Mouse (Mus musculus) midbrain, postnatal 0 days (tissue): ENCODE measurements around the gene Rere. TPM values are rescaled to one million over a fixed set of nuclear protein-coding genes. Genes with fewer than 3 reads are reported as not detected.

Experiments
- ATAC-seq: fragments of 200-750 bp; cut with Nextera tagmentation; 2 replicates; pipeline ENCODE4 v1.8.0; 2017; ENCODE audit warnings: moderate number of reproducible peaks, mild to moderate bottlenecking, moderate TSS enrichment, moderate library complexity; ENCODE audit not compliant: low FRiP score
- DNase-seq: peaks from one replicate; pipeline ENCODE4 v3.0.0-alpha.2; 2015; ENCODE audit warnings: low spot score
- H3K27ac ChIP-seq: fragments of 300-500 bp; sonication (generic); 2 replicates; pipeline ENCODE4 v1.5.1; 2014; ENCODE audit warnings: low read depth, mild to moderate bottlenecking, low read length, mixed read lengths
- H3K27me3 ChIP-seq: fragments of 300-500 bp; sonication (generic); 2 replicates; pipeline ENCODE4 v1.6.1; 2014; ENCODE audit warnings: low read length, control low read depth, mixed read lengths; ENCODE audit not compliant: insufficient read depth
- H3K36me3 ChIP-seq: fragments of 300-500 bp; sonication (generic); 2 replicates; pipeline ENCODE4 v1.6.1; 2014; ENCODE audit warnings: low read length, control low read depth, mixed read lengths; ENCODE audit not compliant: insufficient read depth
- H3K4me1 ChIP-seq: fragments of 300-500 bp; sonication (generic); 2 replicates; pipeline ENCODE4 v1.6.1; 2014; ENCODE audit warnings: mild to moderate bottlenecking, control low read depth, antibody characterized with exemption, low read length, mixed read lengths; ENCODE audit not compliant: insufficient read depth
- H3K4me2 ChIP-seq: fragments of 300-500 bp; sonication (generic); 2 replicates; pipeline ENCODE4 v1.6.1; 2014; ENCODE audit warnings: low read depth, mild to moderate bottlenecking, low read length, mixed read lengths; ENCODE audit not compliant: poor library complexity, severe bottlenecking
- H3K4me3 ChIP-seq: fragments of 300-500 bp; sonication (generic); 2 replicates; pipeline ENCODE4 v1.5.1; 2014; ENCODE audit warnings: low read depth, mild to moderate bottlenecking, low read length, moderate library complexity
- H3K9ac ChIP-seq: fragments of 300-500 bp; sonication (generic); replicated peaks from 2 replicates; pipeline ENCODE4 v1.6.1; 2014; ENCODE audit warnings: mild to moderate bottlenecking, low read length, moderate library complexity, mixed read lengths; ENCODE audit not compliant: poor library complexity, severe bottlenecking
- H3K9me3 ChIP-seq: fragments of 300-500 bp; sonication (generic); 2 replicates; pipeline ENCODE4 v1.6.1; 2016; ENCODE audit warnings: low read length, control low read depth
- CTCF ChIP-seq: IDR thresholded peaks from 2 replicates; pipeline ENCODE4 v1.5.1; 2016; ENCODE audit warnings: antibody characterized with exemption, mild to moderate bottlenecking
- WGBS: fragments of 180-500 bp; shearing (Covaris S2); extraction: QIAGEN DNeasy Blood & Tissue Kit; methylation state at CpG from one replicate; pipeline ENCODE4 v1.1.7; 2014; 5-methylcytosine and 5-hydroxymethylcytosine counted together
- polyA plus RNA-seq: library from polyadenylated mRNA; unstranded; fragments of >200 nt; fragmentation: Nextera tagmentation; extraction: Ambion mirVana; gene quantifications from 2 replicates; pipeline ENCODE4 v1.2.1, GENCODE M21; 2015
- total RNA-seq: library from RNA; depleted of rRNA; stranded (reverse); fragments of >200 nt; gene quantifications from 2 replicates; pipeline ENCODE4 v1.2.3, GENCODE M21; 2014

The Rere gene
- total and polyA plus RNA-seq, 2 experiments from 2014 or later, result 22.7 to 36.8 TPM

DNA sequence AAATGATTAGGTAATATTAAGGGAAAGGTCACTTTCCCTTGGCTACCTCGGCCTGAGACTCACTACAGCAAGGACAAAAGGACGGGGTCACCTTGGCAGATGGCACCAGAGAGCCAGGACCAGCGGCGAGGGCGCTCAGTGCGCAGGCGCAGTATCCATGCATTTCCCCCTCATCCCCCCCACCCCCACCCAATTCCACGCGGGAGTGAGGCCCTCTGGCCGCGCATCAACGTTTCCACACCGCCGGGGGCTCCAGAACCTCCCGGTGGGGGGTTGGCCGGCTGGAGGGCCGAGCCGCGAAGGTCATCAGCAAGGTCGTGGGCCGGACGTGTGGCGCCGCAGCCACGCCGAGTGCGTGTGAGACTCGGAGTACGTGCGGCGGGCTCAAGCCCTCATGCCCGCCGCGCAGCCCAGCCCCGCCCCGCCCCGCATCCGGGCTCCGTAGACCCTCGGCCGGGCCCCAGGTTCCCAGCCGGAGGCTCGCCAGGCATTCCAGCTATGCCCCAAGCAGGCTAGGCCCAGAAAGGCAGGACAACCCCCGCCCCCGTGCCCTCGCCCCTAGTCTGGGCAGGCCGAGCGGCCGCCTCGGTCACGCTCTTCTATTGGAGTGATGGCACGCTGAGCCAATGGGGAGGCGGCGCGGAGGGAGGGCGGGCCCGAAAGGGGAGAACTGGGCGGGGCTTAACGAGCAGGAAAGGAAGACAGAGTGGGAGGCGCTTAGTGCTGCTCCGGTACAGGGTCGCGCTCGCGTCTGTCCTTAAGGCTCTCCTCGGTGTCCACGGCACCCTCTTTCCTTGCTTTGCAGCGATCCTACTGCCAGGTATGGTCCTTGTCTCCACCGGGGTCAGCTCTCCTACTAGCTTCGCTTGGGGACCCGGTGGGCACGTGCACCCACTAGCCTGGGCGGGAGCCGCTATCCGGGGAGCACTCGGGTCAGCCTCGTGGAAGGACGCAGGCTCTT lies 44.6 kb upstream of the Rere start, which contains the start of gene Eno1:
Gene Eno1 (plus strand): TSS at position 201 of the 961 bp plus-strand sequence.
- Histone ChIP-seq H3K27ac (peak within 1 kb of the TSS; percentile 91), H3K27me3 (no peaks in the 10 kb centered on the region), H3K4me2 (peak within 1 kb of the TSS; percentile 75), H3K4me3 (peak within 1 kb of the TSS; percentile 70), H3K9ac (peak within 1 kb of the TSS; percentile 69), H3K9me3 (no peaks in the 10 kb centered on the region), H3K4me1 (peaks cover 11% of the 10 kb centered on the region), H3K36me3 (peaks cover 8% of the 10 kb centered on the region)
- ATAC-seq, result peak; percentile 96
- DNase-seq, result peak; percentile 97
- WGBS, result under 1% methylated on average over 68 of the region's 78 CpGs
- TF ChIP-seq CTCF, result peak; percentile 54

DNA sequence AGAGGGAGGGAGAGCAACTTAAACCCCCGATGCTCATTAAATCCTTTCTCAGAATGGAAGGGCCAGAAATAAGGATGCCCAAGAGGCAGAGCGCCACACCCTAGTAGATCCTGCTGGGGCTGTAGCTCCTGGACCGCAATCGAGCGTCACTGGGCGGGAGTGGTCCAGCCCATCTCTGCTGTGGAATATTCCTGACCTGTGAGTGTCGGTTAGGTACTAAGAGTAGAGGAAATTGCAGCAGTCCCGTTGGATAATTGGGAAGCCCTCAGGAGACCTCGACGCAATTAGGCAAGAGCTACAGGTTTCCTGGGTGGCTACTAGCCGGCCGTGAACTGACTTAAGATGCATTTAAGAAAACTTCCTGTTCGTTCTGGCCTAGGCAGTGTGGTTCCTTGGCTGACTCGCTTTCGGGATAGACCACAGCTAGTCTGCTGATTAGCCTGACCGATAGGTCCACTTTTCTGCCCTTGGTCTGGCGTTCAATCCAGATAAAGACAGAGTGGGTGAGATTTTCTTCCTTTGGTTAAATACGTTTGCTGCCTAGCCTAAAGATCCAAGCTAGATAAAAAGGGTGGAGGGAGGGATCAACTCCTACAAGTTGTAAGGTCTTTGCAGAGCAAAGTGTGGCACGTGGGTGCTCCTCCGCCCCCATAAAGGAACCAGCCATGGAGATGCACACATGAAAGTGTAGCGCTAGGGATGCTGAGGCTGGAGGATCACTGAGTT lies 43.6 kb upstream of the Rere start:
- no peaks in the 10 kb centered on the region for H3K9me3 ChIP-seq
- H3K27ac ChIP-seq, result peak overlapping the region; percentile 91
- peak overlapping the region; percentile 69 for H3K9ac ChIP-seq
- peak overlapping the region; percentile 70 for H3K4me3 ChIP-seq
- H3K4me1 ChIP-seq, result peaks cover 11% of the 10 kb centered on the region
- H3K4me2 ChIP-seq, result peak overlapping the region; percentile 75
- no peaks in the 10 kb centered on the region for H3K27me3 ChIP-seq
- DNase-seq (no peak), ATAC-seq (no peak)
- under 1% methylated on average over 21 of the region's 21 CpGs for WGBS
- H3K36me3 ChIP-seq, result peaks cover 17% of the 10 kb centered on the region
- TF ChIP-seq CTCF, result no peak

DNA sequence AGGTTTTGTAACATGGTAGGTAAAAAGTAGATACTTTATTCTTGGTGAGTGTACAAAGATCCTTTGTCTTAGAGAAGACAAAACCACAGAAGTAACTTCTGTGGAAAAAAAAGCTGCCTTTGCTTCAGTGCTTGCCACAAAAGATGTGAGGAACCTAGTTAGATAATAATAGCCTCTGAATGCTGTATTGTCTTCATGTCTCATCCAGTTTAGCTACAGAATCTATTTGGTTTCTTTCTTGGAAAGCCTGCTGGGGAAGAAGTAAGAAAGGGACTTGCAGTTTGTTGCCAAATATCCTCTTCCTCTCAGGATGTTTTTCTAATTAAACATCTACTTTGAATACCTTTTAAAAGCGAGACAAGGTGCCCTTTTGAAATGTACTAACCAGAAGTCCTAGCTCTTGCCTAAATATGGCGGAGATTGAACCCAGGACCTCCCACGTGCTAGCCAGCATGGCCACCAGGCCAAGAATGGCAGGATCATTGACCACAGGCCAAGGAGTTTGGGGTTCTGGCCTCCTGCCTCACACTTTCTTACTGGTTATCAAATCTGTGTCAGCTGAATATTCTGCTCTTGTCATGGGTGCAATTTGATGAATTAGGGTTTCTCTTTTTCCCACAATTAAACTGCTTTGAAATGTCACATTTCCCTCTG lies 42.9 kb upstream of the Rere start:
- no peaks in the 10 kb centered on the region for H3K9me3 ChIP-seq
- H3K27me3 ChIP-seq, result no peaks in the 10 kb centered on the region
- H3K4me2 ChIP-seq, result peak overlapping the region; percentile 75
- TF ChIP-seq CTCF, result no peak
- peak overlapping the region; percentile 57 for H3K9ac ChIP-seq
- H3K4me1 ChIP-seq, result peaks cover 11% of the 10 kb centered on the region
- H3K27ac ChIP-seq, result 0 out of 2 replicates have a peak overlapping the region, but pooled peaks have one; percentile 91
- ATAC-seq, result no peak
- WGBS, result 10% methylated on average over 3 of the region's 3 CpGs
- no peak for DNase-seq
- peaks cover 24% of the 10 kb centered on the region for H3K36me3 ChIP-seq
- peak overlapping the region; percentile 70 for H3K4me3 ChIP-seq

DNA sequence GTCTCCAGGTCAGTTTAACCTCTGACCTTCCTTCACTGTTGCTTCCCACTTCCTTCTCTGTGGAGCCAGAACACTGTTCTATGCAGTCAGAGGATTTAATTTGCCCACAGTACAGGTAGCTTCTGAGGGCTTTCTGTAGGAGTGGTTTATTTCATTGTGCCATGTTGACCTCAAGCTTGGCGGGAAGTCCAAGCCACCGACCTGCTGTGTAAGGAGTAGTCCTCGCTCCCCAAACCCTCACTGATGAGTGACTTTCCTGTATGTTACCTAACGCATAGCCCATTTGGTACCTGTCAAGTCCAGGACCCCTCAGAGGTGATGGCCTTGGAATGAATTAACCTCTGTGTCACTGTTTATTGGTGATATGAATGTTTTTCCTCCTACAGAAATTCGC lies 42.4 kb upstream of the Rere start:
- Histone ChIP-seq H3K4me3 (peak overlapping the region; percentile 70), H3K4me1 (peaks cover 11% of the 10 kb centered on the region), H3K36me3 (peaks cover 29% of the 10 kb centered on the region), H3K9me3 (no peaks in the 10 kb centered on the region), H3K27me3 (no peaks in the 10 kb centered on the region), H3K4me2 (peak overlapping the region; percentile 75), H3K27ac (no peak overlapping the region), H3K9ac (no peak overlapping the region)
- no peak for ATAC-seq
- 39% methylated on average over 5 of the region's 5 CpGs for WGBS
- TF ChIP-seq CTCF, result no peak
- DNase-seq, result no peak

DNA sequence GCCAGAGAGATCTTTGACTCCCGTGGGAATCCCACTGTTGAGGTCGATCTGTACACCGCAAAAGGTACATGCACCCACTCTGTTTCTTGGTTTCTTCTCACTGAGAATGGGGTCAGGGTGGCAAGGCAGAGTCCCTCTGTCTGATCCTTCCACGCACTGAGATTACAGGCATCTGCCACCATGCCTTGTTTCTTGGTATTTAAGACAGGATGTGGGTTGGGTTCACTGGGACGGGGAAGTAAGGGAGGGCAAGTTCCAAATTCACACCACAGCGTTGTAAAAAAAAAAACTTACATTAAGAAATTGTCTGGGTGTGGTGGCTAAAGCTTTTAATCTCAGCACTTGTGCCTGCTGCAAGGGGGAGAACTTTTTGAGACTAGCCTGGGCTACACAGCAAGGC lies 41.9 kb upstream of the Rere start:
- H3K4me3 ChIP-seq, result peak overlapping the region; percentile 70; the same call in 1 of the 2 replicates
- ATAC-seq, result no peak
- H3K27me3 ChIP-seq, result no peaks in the 10 kb centered on the region
- peaks cover 33% of the 10 kb centered on the region for H3K36me3 ChIP-seq
- no peak for TF ChIP-seq CTCF
- H3K9ac ChIP-seq, result no peak overlapping the region
- no peak for DNase-seq
- no peak overlapping the region for H3K27ac ChIP-seq
- peaks cover 11% of the 10 kb centered on the region for H3K4me1 ChIP-seq
- no peaks in the 10 kb centered on the region for H3K9me3 ChIP-seq
- 48% methylated on average over 6 of the region's 6 CpGs for WGBS
- H3K4me2 ChIP-seq, result peak overlapping the region; percentile 75
